Mouse (Mus musculus) embryonic facial prominence, embryonic 12.5 days (tissue): Measurements from ENCODE around the gene Rgs6. TPM values are rescaled to one million over a fixed set of nuclear protein-coding genes. Genes with fewer than 3 reads are reported as not detected.

Experiments
- ATAC-seq: fragments of 200-750 bp; cut with Nextera tagmentation; 2 replicates; pipeline ENCODE4 v1.8.0; 2017; ENCODE audit not compliant: insufficient number of reproducible peaks, insufficient read depth, low FRiP score, low TSS enrichment
- H3K27ac ChIP-seq: fragments of 300-500 bp; sonication (generic); 2 replicates; pipeline ENCODE4 v1.5.1; 2016; ENCODE audit warnings: mild to moderate bottlenecking
- H3K27me3 ChIP-seq: fragments of 300-500 bp; sonication (generic); 2 replicates; pipeline ENCODE4 v1.6.1; 2016; ENCODE audit warnings: mild to moderate bottlenecking, moderate library complexity
- H3K36me3 ChIP-seq: fragments of 300-500 bp; sonication (generic); 2 replicates; pipeline ENCODE4 v1.6.1; 2016; ENCODE audit warnings: mild to moderate bottlenecking
- H3K4me1 ChIP-seq: fragments of 300-500 bp; sonication (generic); 2 replicates; pipeline ENCODE4 v1.6.1; 2016
- H3K4me2 ChIP-seq: fragments of 300-500 bp; sonication (generic); replicated peaks from 2 replicates; pipeline ENCODE4 v1.6.1; 2016; ENCODE audit warnings: mild to moderate bottlenecking, moderate library complexity
- H3K4me3 ChIP-seq: fragments of 300-500 bp; sonication (generic); 2 replicates; pipeline ENCODE4 v1.5.1; 2016; ENCODE audit warnings: mild to moderate bottlenecking
- H3K9ac ChIP-seq: fragments of 300-500 bp; sonication (generic); 2 replicates; pipeline ENCODE4 v1.6.1; 2016; ENCODE audit warnings: mild to moderate bottlenecking, moderate library complexity
- H3K9me3 ChIP-seq: fragments of 300-500 bp; sonication (generic); 2 replicates; pipeline ENCODE4 v1.6.1; 2016; ENCODE audit warnings: mild to moderate bottlenecking, moderate library complexity
- WGBS: fragments of 180-500 bp; shearing (Covaris S2); methylation state at CpG from one replicate; pipeline ENCODE4 v1.1.7; 2016; 5-methylcytosine and 5-hydroxymethylcytosine counted together
- polyA plus RNA-seq: library from polyadenylated mRNA; unstranded; fragments of >200 nt; fragmentation: Nextera tagmentation; extraction: Ambion mirVana; gene quantifications from 2 replicates; pipeline ENCODE4 v1.2.1, GENCODE M21; 2016

Rgs6 gene
- polyA plus RNA-seq, 1 experiment from 2014 or later, result 3.7 TPM

DNA sequence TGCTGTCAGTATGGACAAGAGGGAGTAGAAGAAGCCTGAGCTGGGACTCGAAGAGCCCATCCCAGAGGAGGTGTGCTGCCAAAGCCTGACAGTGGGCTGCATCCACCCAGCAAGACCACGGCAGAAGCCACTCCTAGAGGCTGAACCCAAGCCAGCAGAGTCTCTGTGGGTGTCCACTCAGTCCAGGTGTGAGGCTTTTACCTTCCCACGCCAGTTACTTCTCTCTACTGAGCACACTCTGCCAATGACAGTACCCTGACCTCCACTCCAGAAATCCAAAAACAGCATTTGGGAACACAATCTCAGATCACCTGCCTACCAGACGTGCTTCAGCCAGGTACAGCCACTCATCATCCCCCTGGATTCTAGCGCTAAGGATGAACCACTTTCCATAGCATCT lies 619.4 kb downstream of the Rgs6 start:
- Histone ChIP-seq H3K4me1 (peaks cover 19% of the 10 kb centered on the region), H3K27ac (no peak overlapping the region), H3K27me3 (no peaks in the 10 kb centered on the region), H3K9ac (no peak overlapping the region), H3K4me3 (no peak overlapping the region), H3K4me2 (no peak overlapping the region), H3K36me3 (no peaks in the 10 kb centered on the region), H3K9me3 (no peaks in the 10 kb centered on the region)
- ATAC-seq, result no peak
- WGBS, result 71% methylated on average over 5 of the region's 5 CpGs

- H3K36me3 ChIP-seq, result no peaks in the 10 kb centered on the region
- no peaks in the 10 kb centered on the region for H3K9me3 ChIP-seq
- H3K27ac ChIP-seq, result no peak overlapping the region
- no peak overlapping the region for H3K9ac ChIP-seq
- H3K4me3 ChIP-seq, result no peak overlapping the region
- H3K27me3 ChIP-seq, result no peaks in the 10 kb centered on the region
- H3K4me2 ChIP-seq, result no peak overlapping the region
- H3K4me1 ChIP-seq, result peaks cover 19% of the 10 kb centered on the region
- ATAC-seq, result no peak
- 61% methylated on average over 8 of the region's 8 CpGs for WGBS
Measured at GRCm38 (mm10) chr12:83208011-83208410, 619.9 kb downstream of the Rgs6 start.

GRCm38 (mm10) chr12:83208841-83209240 lies 620.7 kb downstream of the Rgs6 start:
- peaks cover 21% of the 10 kb centered on the region for H3K4me1 ChIP-seq

DNA sequence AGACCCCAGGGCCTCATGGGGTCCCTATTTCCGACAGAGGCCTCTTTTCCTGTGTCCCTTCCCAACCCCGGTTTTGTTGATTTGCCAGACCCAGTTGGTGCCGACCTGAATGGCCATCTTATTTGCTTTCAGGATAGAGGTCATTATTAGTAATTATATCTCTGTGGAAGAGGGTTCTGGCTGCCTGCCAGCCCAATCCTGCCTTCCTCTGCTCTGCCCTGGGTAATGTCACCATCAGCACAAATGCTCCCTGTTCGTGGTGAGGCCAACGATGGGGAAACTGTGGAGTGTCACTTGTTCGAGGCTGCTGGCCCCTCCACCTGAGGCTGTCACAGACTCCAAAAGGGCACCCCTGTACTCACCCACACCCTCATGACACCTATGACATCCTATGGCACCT lies 621.4 kb downstream of the Rgs6 start:
- ATAC-seq, result no peak
- Histone ChIP-seq H3K9ac (no peak overlapping the region), H3K4me2 (no peak overlapping the region), H3K4me3 (no peak overlapping the region), H3K27ac (peak overlapping the region; percentile 57; the same call in 1 of the 2 replicates), H3K36me3 (no peaks in the 10 kb centered on the region), H3K27me3 (no peaks in the 10 kb centered on the region), H3K9me3 (no peaks in the 10 kb centered on the region), H3K4me1 (peaks cover 24% of the 10 kb centered on the region)
- 37% methylated on average over 6 of the region's 6 CpGs for WGBS

More at GRCm38 (mm10) chr12:83208841-83209240, 620.7 kb downstream of the Rgs6 start:
- Histone ChIP-seq H3K9ac (no peak overlapping the region), H3K36me3 (no peaks in the 10 kb centered on the region), H3K27me3 (no peaks in the 10 kb centered on the region), H3K27ac (no peak overlapping the region), H3K4me3 (no peak overlapping the region), H3K4me2 (no peak overlapping the region), H3K9me3 (no peaks in the 10 kb centered on the region)
- 75% methylated on average over 6 of the region's 6 CpGs for WGBS
- no peak for ATAC-seq

- Histone ChIP-seq H3K9me3 (no peaks in the 10 kb centered on the region), H3K27ac (no peak overlapping the region), H3K4me2 (no peak overlapping the region), H3K4me3 (no peak overlapping the region), H3K36me3 (no peaks in the 10 kb centered on the region), H3K9ac (no peak overlapping the region), H3K4me1 (peaks cover 22% of the 10 kb centered on the region), H3K27me3 (no peaks in the 10 kb centered on the region)
- no peak for ATAC-seq
- 48% methylated on average over 5 of the region's 5 CpGs for WGBS
Measured at GRCm38 (mm10) chr12:83210294-83210693, 622.2 kb downstream of the Rgs6 start.

- H3K4me1 ChIP-seq, result peaks cover 22% of the 10 kb centered on the region
- H3K4me2 ChIP-seq, result no peak overlapping the region
- H3K27me3 ChIP-seq, result no peaks in the 10 kb centered on the region
- no peaks in the 10 kb centered on the region for H3K36me3 ChIP-seq
- H3K9me3 ChIP-seq, result no peaks in the 10 kb centered on the region
- WGBS, result 69% methylated on average over 3 of the region's 3 CpGs
- ATAC-seq, result no peak
- H3K27ac ChIP-seq, result no peak overlapping the region
- H3K4me3 ChIP-seq, result no peak overlapping the region
- H3K9ac ChIP-seq, result no peak overlapping the region
Measured at GRCm38 (mm10) chr12:83210735-83211134, 622.6 kb downstream of the Rgs6 start.

- peaks cover 22% of the 10 kb centered on the region for H3K4me1 ChIP-seq
- no peak overlapping the region for H3K4me3 ChIP-seq
- ATAC-seq, result no peak
- H3K9me3 ChIP-seq, result no peaks in the 10 kb centered on the region
- H3K4me2 ChIP-seq, result no peak overlapping the region
- 76% methylated on average over 7 of the region's 7 CpGs for WGBS
- H3K36me3 ChIP-seq, result no peaks in the 10 kb centered on the region
- no peak overlapping the region for H3K27ac ChIP-seq
- no peak overlapping the region for H3K9ac ChIP-seq
- H3K27me3 ChIP-seq, result no peaks in the 10 kb centered on the region
Measured at GRCm38 (mm10) chr12:83211146-83211822, 623.2 kb downstream of the Rgs6 start.
